Mouse (Mus musculus) CH12.LX (cell line): ENCODE data around the gene Zbtb37. TPM values are rescaled to one million over a fixed set of nuclear protein-coding genes. Genes with fewer than 3 reads are reported as not detected.

Experiments
- DNase-seq: peaks from one replicate; pipeline ENCODE4 v3.0.0-alpha.2; 2013; ENCODE audit errors: extremely low read depth
- H3K27ac ChIP-seq: 2 replicates; pipeline ENCODE4 v1.5.1; 2012; ENCODE audit warnings: low read depth, mild to moderate bottlenecking, control low read depth, moderate library complexity; ENCODE audit not compliant: insufficient read depth
- H3K27me3 ChIP-seq: replicated peaks from 2 replicates; pipeline ENCODE3; 2012; ENCODE audit warnings: inconsistent platforms
- H3K36me3 ChIP-seq, 2 experiments: replicated peaks in 1 of 2; 2 replicates each; pipeline versions ENCODE3 to v1.6.1; 2012; ENCODE audit warnings: inconsistent platforms in 1 of 2, low read length in 1 of 2, mild to moderate bottlenecking in 1 of 2, mixed read lengths in 1 of 2, moderate library complexity in 1 of 2; ENCODE audit not compliant: control insufficient read depth in 1 of 2, insufficient read depth in 1 of 2
- H3K4me1 ChIP-seq, 2 experiments: 2 replicates each; pipeline ENCODE4 v1.6.1; 2012; ENCODE audit warnings: inconsistent platforms in 1 of 2, moderate library complexity in 1 of 2; ENCODE audit not compliant: insufficient read depth in 2 of 2, control insufficient read depth in 1 of 2
- H3K4me2 ChIP-seq: 2 replicates; pipeline ENCODE4 v1.6.1; 2012; ENCODE audit warnings: low read depth, mild to moderate bottlenecking, control low read depth; ENCODE audit not compliant: poor library complexity, insufficient read depth, severe bottlenecking
- H3K4me3 ChIP-seq, 3 experiments: fragments of 150-350 bp in 1 of 3; sonication (generic) in 1 of 3; replicated peaks in 1 of 3; 2 replicates each; pipeline versions ENCODE3 to v1.5.1; 2011 to 2012; ENCODE audit warnings: low read depth in 2 of 3, low read length in 2 of 3, mild to moderate bottlenecking in 2 of 3, moderate library complexity in 2 of 3, control low read depth in 1 of 3, improper control_type of control experiment in 1 of 3, inconsistent platforms in 1 of 3, mixed read lengths in 1 of 3; ENCODE audit not compliant: poor library complexity in 1 of 3
- H3K79me2 ChIP-seq: replicated peaks from 2 replicates; pipeline ENCODE4 v1.6.1; 2012; ENCODE audit warnings: mild to moderate bottlenecking, moderate library complexity; ENCODE audit not compliant: control insufficient read depth, poor library complexity, insufficient read depth, severe bottlenecking; ENCODE audit errors: extremely low read depth
- H3K9ac ChIP-seq: 2 replicates; pipeline ENCODE4 v1.6.1; 2012; ENCODE audit warnings: low read depth, mild to moderate bottlenecking, control low read depth, moderate library complexity; ENCODE audit not compliant: insufficient read depth
- H3K9me3 ChIP-seq: replicated peaks from 2 replicates; pipeline ENCODE3; 2012; ENCODE audit warnings: low read length, inconsistent platforms, mixed read lengths
- BHLHE40 ChIP-seq: IDR thresholded peaks from 2 replicates; pipeline ENCODE4 v1.6.1; 2011; ENCODE audit warnings: mild to moderate bottlenecking, low read depth, low read length, improper control_type of control experiment
- CHD1 ChIP-seq: IDR thresholded peaks from 2 replicates; pipeline ENCODE4 v1.6.1; 2012; ENCODE audit warnings: low read depth, low read length, improper control_type of control experiment, inconsistent platforms
- CHD2 ChIP-seq: IDR thresholded peaks from 2 replicates; pipeline ENCODE4 v1.6.1; 2011; ENCODE audit warnings: low read length, improper control_type of control experiment
- CTCF ChIP-seq, 2 experiments: IDR thresholded peaks in 1 of 2; conservative IDR thresholded peaks in 1 of 2; 2 replicates each; pipeline ENCODE4 v1.5.1; 2011 to 2012; ENCODE audit warnings: low read depth in 2 of 2, low read length in 2 of 2, improper control_type of control experiment in 1 of 2, inconsistent platforms in 1 of 2, mild to moderate bottlenecking in 1 of 2, moderate library complexity in 1 of 2
- E2F4 ChIP-seq: IDR thresholded peaks from 2 replicates; pipeline ENCODE4 v1.6.1; 2011; ENCODE audit warnings: low read depth, low read length, improper control_type of control experiment; ENCODE audit not compliant: insufficient replicate concordance
- ELF1 ChIP-seq: IDR thresholded peaks from 2 replicates; pipeline ENCODE4 v1.6.1; 2014; ENCODE audit warnings: low read depth, mild to moderate bottlenecking, inconsistent platforms, low read length, improper control_type of control experiment
- EP300 ChIP-seq: IDR thresholded peaks from 2 replicates; pipeline ENCODE4 v1.6.1; 2011; ENCODE audit warnings: low read length, improper control_type of control experiment
- ETS1 ChIP-seq: conservative IDR thresholded peaks from 2 replicates; pipeline ENCODE4 v1.6.1; 2012; ENCODE audit warnings: low read depth, mild to moderate bottlenecking, inconsistent platforms, low read length, improper control_type of control experiment, moderate library complexity
- GABPA ChIP-seq: IDR thresholded peaks from 2 replicates; pipeline ENCODE4 v1.6.1; 2012; ENCODE audit warnings: low read depth, low read length, improper control_type of control experiment, inconsistent platforms; ENCODE audit not compliant: insufficient replicate concordance
- HCFC1 ChIP-seq: IDR thresholded peaks from 2 replicates; pipeline ENCODE4 v1.6.1; 2012; ENCODE audit warnings: low read depth, mild to moderate bottlenecking, inconsistent platforms, low read length, improper control_type of control experiment
- IRF4 ChIP-seq: IDR thresholded peaks from 2 replicates; pipeline ENCODE4 v1.6.1; 2014; ENCODE audit warnings: low read depth, mild to moderate bottlenecking, inconsistent platforms, low read length, improper control_type of control experiment
- JUN ChIP-seq: IDR thresholded peaks from 2 replicates; pipeline ENCODE4 v1.6.1; 2011; ENCODE audit warnings: low read depth, mild to moderate bottlenecking, low read length, improper control_type of control experiment, moderate library complexity; ENCODE audit not compliant: insufficient read depth
- JUND ChIP-seq: conservative IDR thresholded peaks from 2 replicates; pipeline ENCODE4 v1.6.1; 2011; ENCODE audit warnings: low read depth, low read length, improper control_type of control experiment
- KAT2A ChIP-seq: IDR thresholded peaks from 2 replicates; pipeline ENCODE4 v1.6.1; 2012; ENCODE audit warnings: low read length, improper control_type of control experiment, inconsistent platforms; ENCODE audit not compliant: insufficient replicate concordance
- MAFK ChIP-seq: IDR thresholded peaks from 2 replicates; pipeline ENCODE4 v1.6.1; 2011; ENCODE audit warnings: low read length, improper control_type of control experiment; ENCODE audit not compliant: insufficient replicate concordance
- MAX ChIP-seq: IDR thresholded peaks from 2 replicates; pipeline ENCODE4 v1.6.1; 2011; ENCODE audit warnings: low read length, improper control_type of control experiment
- MAZ ChIP-seq: IDR thresholded peaks from 2 replicates; pipeline ENCODE4 v1.6.1; 2012; ENCODE audit warnings: low read depth, mild to moderate bottlenecking, inconsistent platforms, low read length, improper control_type of control experiment, moderate library complexity
- MEF2A ChIP-seq: IDR thresholded peaks from 2 replicates; pipeline ENCODE4 v1.6.1; 2014; ENCODE audit warnings: low read depth, mild to moderate bottlenecking, inconsistent platforms, low read length, improper control_type of control experiment, borderline replicate concordance
- MXI1 ChIP-seq: IDR thresholded peaks from 2 replicates; pipeline ENCODE4 v1.6.1; 2011; ENCODE audit warnings: mild to moderate bottlenecking, low read depth, low read length, improper control_type of control experiment
- MYC ChIP-seq: IDR thresholded peaks from 2 replicates; pipeline ENCODE4 v1.6.1; 2011; ENCODE audit warnings: low read depth, mild to moderate bottlenecking, improper control_type of control experiment, low read length
- NELFE ChIP-seq: IDR thresholded peaks from 2 replicates; pipeline ENCODE4 v1.6.1; 2011; ENCODE audit warnings: low read depth, low read length, improper control_type of control experiment
- NRF1 ChIP-seq: IDR thresholded peaks from 2 replicates; pipeline ENCODE4 v1.6.1; 2014; ENCODE audit warnings: low read depth, mild to moderate bottlenecking, inconsistent platforms, low read length, improper control_type of control experiment, moderate library complexity
- PAX5 ChIP-seq: IDR thresholded peaks from 2 replicates; pipeline ENCODE4 v1.6.1; 2012; ENCODE audit warnings: low read length, inconsistent platforms, mixed read lengths
- POLR2A ChIP-seq: IDR thresholded peaks from 2 replicates; pipeline ENCODE4 v1.6.1; 2011; ENCODE audit warnings: low read depth, mild to moderate bottlenecking, improper control_type of control experiment, low read length
- POLR2AphosphoS2 ChIP-seq: IDR thresholded peaks from 2 replicates; pipeline ENCODE4 v1.6.1; 2011; ENCODE audit warnings: low read depth, low read length, improper control_type of control experiment
- RAD21 ChIP-seq: IDR thresholded peaks from 2 replicates; pipeline ENCODE4 v1.6.1; 2011; ENCODE audit warnings: low read depth, mild to moderate bottlenecking, low read length, improper control_type of control experiment, moderate library complexity
- RCOR1 ChIP-seq: conservative IDR thresholded peaks from 2 replicates; pipeline ENCODE4 v1.6.1; 2012; ENCODE audit warnings: low read depth, mild to moderate bottlenecking, inconsistent platforms, low read length, improper control_type of control experiment
- SIN3A ChIP-seq: IDR thresholded peaks from 2 replicates; pipeline ENCODE4 v1.6.1; 2012; ENCODE audit warnings: low read length, improper control_type of control experiment, inconsistent platforms
- SMC3 ChIP-seq: IDR thresholded peaks from 2 replicates; pipeline ENCODE4 v1.6.1; 2011; ENCODE audit warnings: low read depth, low read length, improper control_type of control experiment
- TBP ChIP-seq: conservative IDR thresholded peaks from 2 replicates; pipeline ENCODE4 v1.6.1; 2011; ENCODE audit warnings: low read depth, low read length, improper control_type of control experiment
- TCF12 ChIP-seq: IDR thresholded peaks from 2 replicates; pipeline ENCODE4 v1.6.1; 2014; ENCODE audit warnings: low read depth, mild to moderate bottlenecking, inconsistent platforms, low read length, improper control_type of control experiment
- UBTF ChIP-seq: IDR thresholded peaks from 2 replicates; pipeline ENCODE4 v1.6.1; 2012; ENCODE audit warnings: low read depth, mild to moderate bottlenecking, inconsistent platforms, low read length, improper control_type of control experiment, moderate library complexity
- USF1 ChIP-seq: IDR thresholded peaks from 2 replicates; pipeline ENCODE4 v1.6.1; 2014; ENCODE audit warnings: low read depth, mild to moderate bottlenecking, inconsistent platforms, low read length, improper control_type of control experiment
- USF2 ChIP-seq: conservative IDR thresholded peaks from 2 replicates; pipeline ENCODE4 v1.6.1; 2011; ENCODE audit warnings: low read depth, low read length, improper control_type of control experiment
- ZC3H11A ChIP-seq: IDR thresholded peaks from 2 replicates; pipeline ENCODE4 v1.6.1; 2012; ENCODE audit warnings: low read depth, mild to moderate bottlenecking, inconsistent platforms, low read length, improper control_type of control experiment
- ZKSCAN1 ChIP-seq: IDR thresholded peaks from 2 replicates; pipeline ENCODE4 v1.6.1; 2012; ENCODE audit warnings: low read depth, inconsistent platforms, low read length, improper control_type of control experiment, borderline replicate concordance
- ZMIZ1 ChIP-seq: IDR thresholded peaks from 2 replicates; pipeline ENCODE4 v1.6.1; 2012; ENCODE audit warnings: low read depth, mild to moderate bottlenecking, inconsistent platforms, low read length, improper control_type of control experiment
- ZNF384 ChIP-seq: IDR thresholded peaks from 2 replicates; pipeline ENCODE4 v1.6.1; 2012; ENCODE audit warnings: low read depth, low read length, improper control_type of control experiment, inconsistent platforms
- dilution Hi-C: fragments of 300-500 bp; cut with MboI; formaldehyde crosslinking; loops from 2 replicates; pipeline ENCODE4 v1.14.3; 2020; ENCODE audit warnings: low sequenced_read_pairs; ENCODE audit not compliant: extremely low pct_unique_long_range_greater_than_20kb, extremely low pct_ligation_motif_present
- in situ Hi-C: fragments of 300-500 bp; cut with MboI; formaldehyde crosslinking; loops from 3 replicates; pipeline ENCODE4 v1.14.3; 2019; ENCODE audit warnings: low sequenced_read_pairs, low pct_ligation_motif_present, low pct_unique_long_range_greater_than_20kb, mixed read lengths
- polyA plus RNA-seq: library from polyadenylated mRNA; unstranded; fragments of >175 nt; gene quantifications from 2 replicates; pipeline ENCODE4 v1.2.1, GENCODE M21; 2012; ENCODE audit warnings: low read depth; ENCODE audit not compliant: insufficient read length
- total RNA-seq, 2 experiments: library from RNA; depleted of rRNA; stranded (reverse); fragments of 300-350 nt in 1 of 2; fragments of >200 nt in 1 of 2; gene quantifications; 2 replicates each; pipeline ENCODE4 v1.2.3; 2012 to 2014

The Zbtb37 gene
- total and polyA plus RNA-seq, 3 experiments: 4.5 to 4.8 (median 4.7) TPM

GRCm38 (mm10) chr1:161039741-161040425, 5.2 kb upstream of the Zbtb37 start:
- Histone ChIP-seq H3K4me2 (no peak overlapping the region), H3K9me3 (no peaks in the 10 kb centered on the region), H3K9ac (no peak overlapping the region), H3K27ac (peak overlapping the region; percentile 58), H3K4me3 (no peak overlapping the region), H3K4me1 (peaks cover 0 to 13% of the 10 kb centered on the region in 2 experiments; a peak in 2 of 4 replicates), H3K27me3 (no peaks in the 10 kb centered on the region), H3K79me2 (peaks cover 25% of the 10 kb centered on the region), H3K36me3 (peaks cover 47 to 74% of the 10 kb centered on the region in 2 experiments)
- dilution Hi-C loops: no loop called here
- DNase-seq: peak; percentile 80
- TF ChIP-seq RCOR1 (no peak; the same call in none of the 2 replicates), UBTF (no peak), E2F4 (no peak), ZKSCAN1 (peak; percentile 8; the same call in 1 of the 2 replicates), ELF1 (peak; percentile 40), MXI1 (peak; percentile 8; the same call in 1 of the 2 replicates), RAD21 (no peak), POLR2A (peak; percentile 76), PAX5 (no peak), KAT2A (no peak), MAFK (peak; percentile 33; the same call in 1 of the 2 replicates), EP300 (no peak), JUND (0 out of 2 replicates have a peak, but pooled peaks have one; percentile 10), NELFE (no peak; the same call in 1 of the 2 replicates), NRF1 (no peak), ZMIZ1 (peak; percentile 97), CHD1 (no peak), CTCF (conservative IDR thresholded peaks at IDR 0.05 in 1 of 2, IDR thresholded peaks at IDR 0.05 in 1 of 2; ENCODE audit: low read depth in 2 of 2, low read length in 2 of 2) (no peak), MAZ (no peak), ETS1 (no peak), IRF4 (no peak), TCF12 (no peak), ZNF384 (no peak), TBP (no peak), ZC3H11A (no peak), MYC (no peak), SIN3A (peak; percentile 79), BHLHE40 (peak; percentile 5; the same call in 1 of the 2 replicates), MEF2A (0 out of 2 replicates have a peak, but pooled peaks have one; percentile 37), POLR2AphosphoS2 (peak; percentile 99), USF1 (no peak), SMC3 (no peak; the same call in 1 of the 2 replicates), GABPA (no peak; the same call in 1 of the 2 replicates), CHD2 (peak; percentile 88; the same call in 1 of the 2 replicates), MAX (no peak), JUN (no peak), HCFC1 (no peak), USF2 (peak; percentile 1; the same call in 1 of the 2 replicates)
- in situ Hi-C loops: no loop called here
